Mouse (Mus musculus) lung, embryonic 15.5 days (tissue): ENCODE results near the gene Stpg4. TPM values are rescaled to one million over a fixed set of nuclear protein-coding genes. Genes with fewer than 3 reads are reported as not detected.
A peak's percentile ranks its signal among the peaks of the same experiment; 100 is the strongest.

Experiments
- ATAC-seq: fragments of 200-750 bp; cut with Nextera tagmentation; 2 replicates; pipeline ENCODE4 v1.8.0; 2017; ENCODE audit warnings: moderate number of reproducible peaks, borderline replicate concordance; ENCODE audit not compliant: low FRiP score, low TSS enrichment; ENCODE audit errors: extremely low read depth
- H3K27ac ChIP-seq: fragments of 300-500 bp; sonication (generic); 2 replicates; pipeline ENCODE4 v1.5.1; 2015; ENCODE audit warnings: moderate library complexity, mild to moderate bottlenecking, inconsistent platforms
- H3K27me3 ChIP-seq: fragments of 300-500 bp; sonication (generic); 2 replicates; pipeline ENCODE4 v1.6.1; 2015; ENCODE audit warnings: inconsistent platforms
- H3K36me3 ChIP-seq: fragments of 300-500 bp; sonication (generic); 2 replicates; pipeline ENCODE4 v1.6.1; 2015; ENCODE audit warnings: inconsistent platforms
- H3K4me1 ChIP-seq: fragments of 300-500 bp; sonication (generic); 2 replicates; pipeline ENCODE4 v1.6.1; 2015; ENCODE audit warnings: inconsistent platforms
- H3K4me2 ChIP-seq: fragments of 300-500 bp; sonication (generic); 2 replicates; pipeline ENCODE4 v1.6.1; 2015; ENCODE audit warnings: inconsistent platforms, mild to moderate bottlenecking, moderate library complexity
- H3K4me3 ChIP-seq: fragments of 300-500 bp; sonication (generic); 2 replicates; pipeline ENCODE4 v1.5.1; 2015; ENCODE audit warnings: mild to moderate bottlenecking, inconsistent platforms
- H3K9ac ChIP-seq: fragments of 300-500 bp; sonication (generic); 2 replicates; pipeline ENCODE4 v1.6.1; 2015; ENCODE audit warnings: inconsistent platforms
- H3K9me3 ChIP-seq: fragments of 300-500 bp; sonication (generic); 2 replicates; pipeline ENCODE4 v1.6.1; 2016; ENCODE audit warnings: inconsistent platforms
- WGBS: fragments of 180-500 bp; shearing (Covaris S2); methylation state at CpG from one replicate; pipeline ENCODE4 v1.1.7; 2015; 5-methylcytosine and 5-hydroxymethylcytosine counted together
- polyA plus RNA-seq: library from polyadenylated mRNA; unstranded; fragments of >200 nt; fragmentation: Nextera tagmentation; extraction: Ambion mirVana; gene quantifications from 2 replicates; pipeline ENCODE4 v1.2.1, GENCODE M21; 2015

Gene Stpg4
- polyA plus RNA-seq, 1 experiment from 2014 or later: not detected

GRCm38 (mm10) chr17:87403462-87403861 is 24.1 kb downstream of the Stpg4 start:
- no peaks in the 10 kb centered on the region for H3K9me3 ChIP-seq
- no peaks in the 10 kb centered on the region for H3K4me1 ChIP-seq
- H3K9ac ChIP-seq: no peak overlapping the region
- 56% methylated on average over 4 of the region's 4 CpGs for whole genome bisulfite sequencing
- no peak overlapping the region for H3K4me3 ChIP-seq
- no peak overlapping the region for H3K27ac ChIP-seq
- no peaks in the 10 kb centered on the region for H3K27me3 ChIP-seq
- H3K36me3 ChIP-seq: no peaks in the 10 kb centered on the region
- ATAC-seq: no peak
- no peak overlapping the region for H3K4me2 ChIP-seq

GRCm38 (mm10) chr17:87402444-87402843 is 25.1 kb downstream of the Stpg4 start:
- no peaks in the 10 kb centered on the region for H3K9me3 ChIP-seq
- no peaks in the 10 kb centered on the region for H3K27me3 ChIP-seq
- H3K9ac ChIP-seq: no peak overlapping the region
- H3K4me3 ChIP-seq: no peak overlapping the region
- no peak for ATAC-seq
- no peaks in the 10 kb centered on the region for H3K36me3 ChIP-seq
- no peak overlapping the region for H3K27ac ChIP-seq
- WGBS: 88% methylated on average over 11 of the region's 11 CpGs
- H3K4me2 ChIP-seq: no peak overlapping the region
- H3K4me1 ChIP-seq: no peaks in the 10 kb centered on the region

- no peak for ATAC-seq
- Histone ChIP-seq H3K4me3 (no peak overlapping the region), H3K4me2 (no peak overlapping the region), H3K4me1 (no peaks in the 10 kb centered on the region), H3K27ac (no peak overlapping the region), H3K9ac (no peak overlapping the region), H3K36me3 (no peaks in the 10 kb centered on the region), H3K9me3 (no peaks in the 10 kb centered on the region), H3K27me3 (no peaks in the 10 kb centered on the region)
- 71% methylated on average over 11 of the region's 11 CpGs for WGBS
Measured at GRCm38 (mm10) chr17:87397088-87397487, 30.5 kb downstream of the Stpg4 start.

GRCm38 (mm10) chr17:87391242-87391641 is 36.3 kb downstream of the Stpg4 start:
- peak; percentile 63 for ATAC-seq
- 51% methylated on average over 7 of the region's 7 CpGs for WGBS
- H3K27ac ChIP-seq: no peak overlapping the region

GRCm38 (mm10) chr17:87387068-87387467 is 40.5 kb downstream of the Stpg4 start:
- peaks cover 17% of the 10 kb centered on the region for H3K4me1 ChIP-seq
- H3K27ac ChIP-seq: no peak overlapping the region
- no peak overlapping the region for H3K4me2 ChIP-seq
- H3K9ac ChIP-seq: no peak overlapping the region
- no peaks in the 10 kb centered on the region for H3K36me3 ChIP-seq
- no peak overlapping the region for H3K4me3 ChIP-seq
- H3K27me3 ChIP-seq: no peaks in the 10 kb centered on the region
- H3K9me3 ChIP-seq: no peaks in the 10 kb centered on the region
- WGBS: 23% methylated on average over 5 of the region's 5 CpGs
- ATAC-seq: no peak

More at GRCm38 (mm10) chr17:87391242-87391641, 36.3 kb downstream of the Stpg4 start:
- H3K9ac ChIP-seq: no peak overlapping the region
- no peaks in the 10 kb centered on the region for H3K27me3 ChIP-seq
- no peak overlapping the region for H3K4me3 ChIP-seq
- no peak overlapping the region for H3K4me2 ChIP-seq
- no peaks in the 10 kb centered on the region for H3K36me3 ChIP-seq
- no peaks in the 10 kb centered on the region for H3K9me3 ChIP-seq
- peaks cover 14% of the 10 kb centered on the region for H3K4me1 ChIP-seq

GRCm38 (mm10) chr17:87385835-87386234 is 41.7 kb downstream of the Stpg4 start:
- H3K4me1 ChIP-seq: peaks cover 8% of the 10 kb centered on the region
- 77% methylated on average over 3 of the region's 3 CpGs for WGBS
- no peak for ATAC-seq
- H3K4me3 ChIP-seq: no peak overlapping the region
- no peaks in the 10 kb centered on the region for H3K36me3 ChIP-seq
- no peak overlapping the region for H3K27ac ChIP-seq
- no peaks in the 10 kb centered on the region for H3K9me3 ChIP-seq
- H3K9ac ChIP-seq: no peak overlapping the region
- H3K4me2 ChIP-seq: no peak overlapping the region
- no peaks in the 10 kb centered on the region for H3K27me3 ChIP-seq

- no peak for ATAC-seq
- peak overlapping the region; percentile 46 for H3K27ac ChIP-seq
- no peak overlapping the region for H3K4me2 ChIP-seq
- 87% methylated on average over 9 of the region's 9 CpGs for WGBS
- no peaks in the 10 kb centered on the region for H3K9me3 ChIP-seq
- H3K9ac ChIP-seq: no peak overlapping the region
- no peaks in the 10 kb centered on the region for H3K27me3 ChIP-seq
- H3K4me3 ChIP-seq: no peak overlapping the region
- peaks cover 50% of the 10 kb centered on the region for H3K4me1 ChIP-seq
- H3K36me3 ChIP-seq: no peaks in the 10 kb centered on the region
Measured at GRCm38 (mm10) chr17:87380681-87381080, 46.9 kb downstream of the Stpg4 start.

- no peak for ATAC-seq
- no peak overlapping the region for H3K9ac ChIP-seq
- H3K27me3 ChIP-seq: no peaks in the 10 kb centered on the region
- no peak overlapping the region for H3K4me3 ChIP-seq
- H3K27ac ChIP-seq: 0 out of 2 replicates have a peak overlapping the region, but pooled peaks have one; percentile 15
- H3K36me3 ChIP-seq: no peaks in the 10 kb centered on the region
- no peaks in the 10 kb centered on the region for H3K9me3 ChIP-seq
- peaks cover 55% of the 10 kb centered on the region for H3K4me1 ChIP-seq
- WGBS: 45% methylated on average over 10 of the region's 10 CpGs
- H3K4me2 ChIP-seq: no peak overlapping the region
Measured at GRCm38 (mm10) chr17:87379821-87380220, 47.7 kb downstream of the Stpg4 start.

- H3K27me3 ChIP-seq: no peaks in the 10 kb centered on the region
- no peaks in the 10 kb centered on the region for H3K36me3 ChIP-seq
- H3K9me3 ChIP-seq: no peaks in the 10 kb centered on the region
- no peak overlapping the region for H3K4me3 ChIP-seq
- H3K4me1 ChIP-seq: peaks cover 55% of the 10 kb centered on the region
- no peak overlapping the region for H3K4me2 ChIP-seq
- no peak overlapping the region for H3K9ac ChIP-seq
- 76% methylated on average over 11 of the region's 11 CpGs for WGBS
- no peak for ATAC-seq
- 0 out of 2 replicates have a peak overlapping the region, but pooled peaks have one; percentile 15 for H3K27ac ChIP-seq
Measured at GRCm38 (mm10) chr17:87379160-87379624, 48.3 kb downstream of the Stpg4 start.

- Histone ChIP-seq H3K4me3 (no peak overlapping the region), H3K4me2 (no peak overlapping the region), H3K36me3 (no peaks in the 10 kb centered on the region), H3K4me1 (peaks cover 55% of the 10 kb centered on the region), H3K9ac (no peak overlapping the region), H3K27me3 (no peaks in the 10 kb centered on the region), H3K27ac (peak overlapping the region; percentile 87; the same call in 1 of the 2 replicates), H3K9me3 (no peaks in the 10 kb centered on the region)
- WGBS: 53% methylated on average over 16 of the region's 16 CpGs
- ATAC-seq: no peak
Measured at GRCm38 (mm10) chr17:87378354-87379159, 49.0 kb downstream of the Stpg4 start.

- no peak for ATAC-seq
- WGBS: 47% methylated on average over 6 of the region's 6 CpGs
- H3K4me1 ChIP-seq: peaks cover 55% of the 10 kb centered on the region
Measured at GRCm38 (mm10) chr17:87377536-87377935, 50.0 kb downstream of the Stpg4 start.

GRCm38 (mm10) chr17:87376831-87377471 is 50.6 kb downstream of the Stpg4 start:
- Histone ChIP-seq H3K36me3 (no peaks in the 10 kb centered on the region), H3K9ac (peak overlapping the region; percentile 16; the same call in 1 of the 2 replicates), H3K4me2 (no peak overlapping the region), H3K27me3 (no peaks in the 10 kb centered on the region), H3K4me3 (no peak overlapping the region), H3K27ac (peak overlapping the region; percentile 87), H3K4me1 (peaks cover 55% of the 10 kb centered on the region), H3K9me3 (no peaks in the 10 kb centered on the region)
- ATAC-seq: no peak
- WGBS: 84% methylated on average over 6 of the region's 6 CpGs

More at GRCm38 (mm10) chr17:87377536-87377935, 50.0 kb downstream of the Stpg4 start:
- H3K9me3 ChIP-seq: no peaks in the 10 kb centered on the region
- no peaks in the 10 kb centered on the region for H3K27me3 ChIP-seq
- H3K36me3 ChIP-seq: no peaks in the 10 kb centered on the region
- no peak overlapping the region for H3K9ac ChIP-seq
- no peak overlapping the region for H3K4me3 ChIP-seq
- peak overlapping the region; percentile 87 for H3K27ac ChIP-seq
- H3K4me2 ChIP-seq: no peak overlapping the region
